Mouse (Mus musculus) ES-Bruce4 (cell line): Measurements from ENCODE around the gene Ube2q1.

Experiments
- CTCF ChIP-seq: IDR thresholded peaks from one replicate; pipeline ENCODE4 v1.8.1; 2011; ENCODE audit warnings: low read depth, low read length
- EP300 ChIP-seq: IDR thresholded peaks from 2 replicates; pipeline ENCODE4 v1.6.1; 2011; ENCODE audit warnings: low read depth, low read length; ENCODE audit not compliant: insufficient read depth
- POLR2A ChIP-seq: IDR thresholded peaks from one replicate; pipeline ENCODE4 v1.8.1; 2011; ENCODE audit warnings: low read length; ENCODE audit not compliant: insufficient read depth

- TF ChIP-seq EP300 (no peak), CTCF (no peak), POLR2A (no peak)
Measured at GRCm38 (mm10) chr3:89823594-89823993, 50.2 kb downstream of the Ube2q1 start.
